ENCODE assay signal across 13 mouse cellular contexts in the genomic region with DNA sequence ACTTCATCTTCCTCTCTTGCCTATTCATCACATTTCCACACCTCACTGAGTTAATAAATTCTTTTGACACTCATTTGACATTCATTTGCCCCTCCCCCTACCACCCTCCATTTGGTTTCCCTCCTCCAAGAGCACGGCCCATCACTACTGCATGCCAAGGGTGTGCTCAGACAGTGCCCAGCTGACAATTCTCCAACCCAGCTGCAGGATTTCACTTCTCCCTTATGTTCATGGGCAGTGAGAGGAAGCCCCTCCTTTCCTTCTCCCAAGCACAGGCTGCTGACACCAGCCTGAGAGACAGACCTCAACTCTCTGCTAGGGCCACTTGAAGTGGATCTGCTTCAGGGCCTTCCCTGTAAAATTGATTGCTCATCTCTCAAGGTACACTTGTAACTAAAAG.
DNase-seq lines count a peak whose midpoint lies in the region; ATAC-seq lines count a peak whose summit lies in the region.
"Had no signal": no experiment of that assay in that cellular context is flagged by ENCODE, and none has a peak within 500 bp of the region (broad histone marks: within the 10 kb centered on the region; RNA-seq: fewer than 3 reads in every experiment).

No protein-coding gene starts in this region.

- H3K4me2 ChIP-seq in hindbrain, embryonic 13.5 days: no peak overlapping the region
- no peak overlapping the region for H3K4me2 ChIP-seq in midbrain, embryonic 12.5 days (replicated peaks)
- H3K4me2 ChIP-seq: heart, embryonic 15.5 days; liver, embryonic 12.5 days had no signal

- H3K27me3 ChIP-seq in hindbrain, embryonic 13.5 days: no peaks in the 10 kb centered on the region
- H3K27me3 ChIP-seq in midbrain, embryonic 12.5 days: no peaks in the 10 kb centered on the region
- H3K27me3 ChIP-seq: heart, embryonic 15.5 days; liver, embryonic 12.5 days had no signal

- H3K27ac ChIP-seq in hindbrain, embryonic 13.5 days: no peak overlapping the region
- no peak overlapping the region for H3K27ac ChIP-seq in midbrain, embryonic 12.5 days (replicated peaks)
- H3K27ac ChIP-seq: heart, embryonic 15.5 days; liver, embryonic 12.5 days had no signal

- no peak overlapping the region for H3K9ac ChIP-seq in hindbrain, embryonic 13.5 days
- no peak overlapping the region for H3K9ac ChIP-seq in midbrain, embryonic 12.5 days (replicated peaks)
- H3K9ac ChIP-seq: heart, embryonic 15.5 days; liver, embryonic 12.5 days had no signal

- peaks cover 6% of the 10 kb centered on the region; the same call in 1 of the 2 replicates for H3K36me3 ChIP-seq in hindbrain, embryonic 13.5 days
- H3K36me3 ChIP-seq in midbrain, embryonic 12.5 days: no peaks in the 10 kb centered on the region
- H3K36me3 ChIP-seq: heart, embryonic 15.5 days; liver, embryonic 12.5 days had no signal

- no peak for DNase-seq in frontal cortex, adult 2 months (ENCODE audit: extremely low spot score in 1 of 2, low spot score in 1 of 2)
- DNase-seq in brain, adult 2 months (ENCODE audit: low read depth, low spot score): peak; percentile 45
- DNase-seq in right cerebral cortex, postnatal 14 days: no peak
- DNase-seq in adrenal gland, postnatal 25 days: no peak
- DNase-seq in layer of hippocampus, postnatal 25 days (ENCODE audit: extremely low spot score in 1 of 2, low spot score in 1 of 2): no peak
- DNase-seq: gastrocnemius, postnatal 10 days; kidney, adult 11 months; thymus, postnatal 14 days had no signal

- WGBS in hindbrain, embryonic 13.5 days: 31% methylated on average over 1 of the region's 1 CpGs
- 48% methylated on average over 1 of the region's 1 CpGs for WGBS in midbrain, embryonic 12.5 days

- 0 out of 2 replicates have a peak, but pooled peaks have one; percentile 32 for ATAC-seq in frontal cortex, adult (ENCODE audit: low TSS enrichment)
- ATAC-seq in hindbrain, embryonic 13.5 days (ENCODE audit: low FRiP score): peak; percentile 59
- peak; percentile 69; the same call in 1 of the 2 replicates for ATAC-seq in midbrain, embryonic 12.5 days (ENCODE audit: low FRiP score, low read depth)
- ATAC-seq: liver, embryonic 12.5 days had no signal

- H3K4me1 ChIP-seq in hindbrain, embryonic 13.5 days (replicated peaks): 0 out of 2 replicates have a peak, but pooled peaks cover 7% of the 10 kb centered on the region
- no peaks in the 10 kb centered on the region; the same call in 1 of the 2 replicates for H3K4me1 ChIP-seq in midbrain, embryonic 12.5 days
- H3K4me1 ChIP-seq: heart, embryonic 15.5 days; liver, embryonic 12.5 days had no signal

- no peaks in the 10 kb centered on the region for H3K9me3 ChIP-seq in hindbrain, embryonic 13.5 days
- H3K9me3 ChIP-seq in midbrain, embryonic 12.5 days: no peaks in the 10 kb centered on the region
- H3K9me3 ChIP-seq: heart, embryonic 15.5 days; liver, embryonic 12.5 days had no signal

- H3K4me3 ChIP-seq in hindbrain, embryonic 13.5 days: no peak overlapping the region
- no peak overlapping the region for H3K4me3 ChIP-seq in midbrain, embryonic 12.5 days
- H3K4me3 ChIP-seq: heart, embryonic 15.5 days; liver, embryonic 12.5 days had no signal
